Mouse (Mus musculus) macrophage (primary cell): ENCODE results near the gene Adtrp. TPM values are rescaled to one million over a fixed set of nuclear protein-coding genes. Genes with fewer than 3 reads are reported as not detected.

ENCODE experiments used
- H3K27ac ChIP-seq: fragments of 350-480 bp; formaldehyde crosslinking; 2 replicates; pipeline ENCODE4 v1.9.0; 2021
- H3K36me3 ChIP-seq: fragments of 350-480 bp; formaldehyde crosslinking; 2 replicates; pipeline ENCODE4 v1.9.0; 2021; ENCODE audit errors: inconsistent target
- H3K4me3 ChIP-seq: fragments of 350-480 bp; formaldehyde crosslinking; 2 replicates; pipeline ENCODE4 v1.9.0; 2021; ENCODE audit errors: inconsistent target
- H3K79me2 ChIP-seq: fragments of 350-480 bp; formaldehyde crosslinking; 2 replicates; pipeline ENCODE4 v1.9.0; 2021; ENCODE audit errors: inconsistent target
- WGBS: methylation state at CpG from one replicate; pipeline ENCODE4 v1.1.7; 2026; ENCODE audit warnings: inconsistent platforms; ENCODE audit not compliant: missing documents; 5-methylcytosine and 5-hydroxymethylcytosine counted together
- polyA plus RNA-seq: library from polyadenylated mRNA; stranded (reverse); fragments of 250-400 nt; gene quantifications from 3 replicates; pipeline ENCODE4 v1.2.4, GENCODE M21; 2018; ENCODE audit warnings: inconsistent platforms

Adtrp gene
- polyA plus RNA-seq, 1 experiment from 2014 or later: 0.57 TPM

- WGBS: 94% methylated on average over 9 of the region's 9 CpGs
- no peaks in the 10 kb centered on the region for H3K36me3 ChIP-seq
Observed at GRCm38 (mm10) chr13:41779603-41780180, 67.8 kb downstream of the Adtrp start.

GRCm38 (mm10) chr13:41773812-41774376 is 73.6 kb downstream of the Adtrp start:
- H3K36me3 ChIP-seq: no peaks in the 10 kb centered on the region
- H3K79me2 ChIP-seq: no peaks in the 10 kb centered on the region
- no peak overlapping the region for H3K4me3 ChIP-seq
- 94% methylated on average over 4 of the region's 4 CpGs for WGBS
- no peak overlapping the region for H3K27ac ChIP-seq

More at GRCm38 (mm10) chr13:41779603-41780180, 67.8 kb downstream of the Adtrp start:
- Histone ChIP-seq H3K27ac (no peak overlapping the region), H3K79me2 (no peaks in the 10 kb centered on the region), H3K4me3 (no peak overlapping the region)

DNA sequence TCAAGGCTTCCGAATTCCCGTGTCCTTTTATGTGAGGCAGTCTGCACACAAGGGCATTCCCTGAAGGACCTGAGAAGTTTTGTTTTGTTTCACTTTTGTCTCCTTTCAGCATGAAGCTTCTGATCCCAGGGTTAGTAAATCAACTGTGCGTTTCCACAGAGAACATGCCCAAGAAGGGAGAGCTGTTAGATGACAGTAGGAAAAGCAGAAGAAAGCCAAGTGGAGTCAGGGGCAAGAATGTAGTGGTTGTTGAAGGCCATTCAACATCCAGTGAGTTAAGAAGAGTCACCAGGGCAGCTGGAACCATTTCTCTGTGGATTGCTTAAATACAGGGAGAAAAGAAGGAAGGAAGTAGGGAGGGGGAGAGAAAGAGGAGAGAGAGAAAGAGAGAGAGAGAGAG is 76.4 kb downstream of the Adtrp start:
- no peaks in the 10 kb centered on the region for H3K36me3 ChIP-seq
- WGBS: 89% methylated on average over 3 of the region's 3 CpGs
- H3K79me2 ChIP-seq: no peaks in the 10 kb centered on the region
- H3K27ac ChIP-seq: no peak overlapping the region
- no peak overlapping the region for H3K4me3 ChIP-seq

DNA sequence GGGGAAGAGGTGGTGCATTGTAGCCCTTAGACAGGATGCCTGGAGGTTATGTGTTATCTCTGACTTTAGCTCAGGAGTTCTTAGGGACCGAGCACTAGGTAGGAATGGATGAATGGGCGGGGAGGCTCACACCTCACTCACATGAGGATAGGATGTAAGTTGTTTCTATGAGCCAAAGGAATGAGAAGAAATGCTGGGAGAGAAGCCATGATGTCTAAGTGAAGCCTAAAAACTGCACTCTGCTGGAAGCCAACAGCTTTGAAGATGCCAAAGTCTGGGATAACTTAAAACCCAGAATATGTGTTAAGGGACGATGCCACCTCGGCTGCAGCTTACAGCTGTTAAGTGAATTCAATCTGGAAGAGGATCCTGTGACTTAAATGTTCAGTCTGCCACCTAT is 79.5 kb downstream of the Adtrp start:
- Histone ChIP-seq H3K36me3 (no peaks in the 10 kb centered on the region), H3K27ac (no peak overlapping the region), H3K4me3 (no peak overlapping the region), H3K79me2 (no peaks in the 10 kb centered on the region)
- 95% methylated on average over 4 of the region's 4 CpGs for WGBS

DNA sequence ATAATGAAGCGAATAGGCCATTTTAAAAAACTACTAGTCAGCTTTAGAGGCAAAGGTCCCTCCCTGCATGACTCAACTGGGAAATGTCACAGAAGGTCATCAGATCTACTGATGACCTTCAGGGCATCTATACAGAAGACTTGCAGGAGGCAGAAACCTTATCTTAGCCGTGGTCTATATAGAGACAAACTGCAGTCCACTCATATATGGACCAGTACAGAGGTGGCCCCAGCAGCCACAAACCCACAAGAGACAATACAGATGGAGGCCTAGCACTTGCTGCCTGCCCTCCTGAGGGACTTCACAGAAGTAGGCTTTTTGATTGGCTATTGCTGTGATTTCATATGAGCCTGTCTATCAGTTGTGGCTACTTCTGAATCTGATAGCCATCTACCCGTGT is 85.5 kb downstream of the Adtrp start:
- Histone ChIP-seq H3K4me3 (no peak overlapping the region), H3K36me3 (no peaks in the 10 kb centered on the region), H3K79me2 (no peaks in the 10 kb centered on the region), H3K27ac (no peak overlapping the region)
- WGBS: 91% methylated on average over 3 of the region's 3 CpGs

- whole genome bisulfite sequencing: 94% methylated on average over 10 of the region's 10 CpGs
- H3K36me3 ChIP-seq: no peaks in the 10 kb centered on the region
- no peak overlapping the region for H3K27ac ChIP-seq
- H3K79me2 ChIP-seq: no peaks in the 10 kb centered on the region
- H3K4me3 ChIP-seq: no peak overlapping the region
Observed at GRCm38 (mm10) chr13:41760484-41760883, 87.0 kb downstream of the Adtrp start.

DNA sequence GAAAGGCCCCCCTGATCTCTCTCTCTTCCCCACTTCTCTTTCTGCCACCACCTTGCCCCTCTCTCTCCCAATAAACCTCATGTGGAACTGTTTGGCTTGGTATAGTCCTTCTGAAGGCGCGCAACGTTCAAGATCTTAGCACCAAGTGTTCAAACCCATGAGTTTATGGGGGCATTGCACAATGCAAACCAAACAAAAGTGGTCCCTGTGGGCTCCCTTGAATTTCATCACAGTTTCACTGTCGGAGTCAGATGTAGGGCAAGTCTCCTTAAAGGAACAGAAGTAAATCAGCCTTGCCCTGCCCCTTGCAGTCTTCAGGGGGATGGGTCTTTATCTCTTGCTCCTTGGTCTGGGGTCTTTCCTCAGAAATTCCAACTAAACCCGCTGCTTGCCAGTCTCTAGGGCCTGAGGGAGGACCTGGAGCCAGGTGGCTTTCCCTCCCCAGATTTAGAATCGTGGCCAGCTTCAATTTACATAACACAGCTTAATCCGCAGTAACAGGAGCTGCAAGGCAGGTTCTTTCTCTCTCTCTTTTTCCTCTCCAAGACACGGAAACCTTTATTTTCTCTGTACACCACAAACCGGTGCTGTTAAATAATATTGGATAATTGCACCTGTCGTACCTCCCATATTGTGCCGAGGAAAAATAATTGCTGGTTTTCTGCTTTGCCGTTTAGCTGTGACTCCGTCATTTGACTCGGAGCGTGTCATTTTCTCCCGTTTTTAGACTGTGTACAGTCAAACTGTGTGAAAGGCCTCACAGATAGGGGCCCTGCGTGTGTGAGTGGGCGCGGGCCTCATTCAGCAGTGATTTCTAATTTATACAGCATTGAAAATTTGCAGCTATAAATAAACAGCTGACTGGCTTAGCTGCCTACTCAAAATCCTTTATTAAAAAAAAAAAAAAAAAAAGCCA is 88.7 kb downstream of the Adtrp start:
- Histone ChIP-seq H3K79me2 (no peaks in the 10 kb centered on the region), H3K36me3 (no peaks in the 10 kb centered on the region), H3K4me3 (no peak overlapping the region), H3K27ac (no peak overlapping the region)
- WGBS: 83% methylated on average over 19 of the region's 19 CpGs

GRCm38 (mm10) chr13:41753114-41753513 is 94.4 kb downstream of the Adtrp start:
- no peaks in the 10 kb centered on the region for H3K36me3 ChIP-seq
- H3K4me3 ChIP-seq: no peak overlapping the region
- no peak overlapping the region for H3K27ac ChIP-seq
- 90% methylated on average over 5 of the region's 5 CpGs for WGBS
- H3K79me2 ChIP-seq: no peaks in the 10 kb centered on the region

- Histone ChIP-seq H3K27ac (no peak overlapping the region), H3K79me2 (no peaks in the 10 kb centered on the region), H3K36me3 (no peaks in the 10 kb centered on the region), H3K4me3 (no peak overlapping the region)
- WGBS: 88% methylated on average over 5 of the region's 5 CpGs
Observed at GRCm38 (mm10) chr13:41750481-41750880, 97.0 kb downstream of the Adtrp start.

- H3K27ac ChIP-seq: no peak overlapping the region
- H3K79me2 ChIP-seq: no peaks in the 10 kb centered on the region
- WGBS: 88% methylated on average over 9 of the region's 9 CpGs
- no peak overlapping the region for H3K4me3 ChIP-seq
- no peaks in the 10 kb centered on the region for H3K36me3 ChIP-seq
Observed at GRCm38 (mm10) chr13:41748866-41749265, 98.6 kb downstream of the Adtrp start.

DNA sequence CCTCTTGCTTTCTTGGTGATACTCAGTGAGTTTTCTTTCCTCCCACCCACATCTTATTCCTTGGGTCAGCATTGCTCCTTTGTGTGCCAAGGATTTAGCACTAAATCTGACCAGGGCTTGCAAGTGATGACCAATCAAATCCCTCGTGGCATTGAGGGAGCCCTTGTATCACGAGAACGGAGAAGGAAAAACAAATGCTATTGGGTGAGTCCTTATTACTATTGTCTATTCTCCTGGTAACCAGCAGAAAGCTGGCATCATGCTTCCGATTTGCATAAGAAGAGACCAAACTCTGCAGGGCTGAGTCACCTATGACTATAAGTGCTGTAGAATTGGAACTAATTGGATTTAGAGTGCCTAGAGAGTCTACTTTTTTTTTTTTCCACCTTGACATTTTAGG is 99.8 kb downstream of the Adtrp start:
- Histone ChIP-seq H3K4me3 (no peak overlapping the region), H3K36me3 (no peaks in the 10 kb centered on the region), H3K79me2 (no peaks in the 10 kb centered on the region), H3K27ac (no peak overlapping the region)
- 84% methylated on average over 4 of the region's 4 CpGs for WGBS

GRCm38 (mm10) chr13:41746971-41747615 is 100.4 kb downstream of the Adtrp start:
- no peaks in the 10 kb centered on the region for H3K79me2 ChIP-seq
- H3K27ac ChIP-seq: no peak overlapping the region
- no peaks in the 10 kb centered on the region for H3K36me3 ChIP-seq
- WGBS: 46% methylated on average over 8 of the region's 8 CpGs
- no peak overlapping the region for H3K4me3 ChIP-seq

DNA sequence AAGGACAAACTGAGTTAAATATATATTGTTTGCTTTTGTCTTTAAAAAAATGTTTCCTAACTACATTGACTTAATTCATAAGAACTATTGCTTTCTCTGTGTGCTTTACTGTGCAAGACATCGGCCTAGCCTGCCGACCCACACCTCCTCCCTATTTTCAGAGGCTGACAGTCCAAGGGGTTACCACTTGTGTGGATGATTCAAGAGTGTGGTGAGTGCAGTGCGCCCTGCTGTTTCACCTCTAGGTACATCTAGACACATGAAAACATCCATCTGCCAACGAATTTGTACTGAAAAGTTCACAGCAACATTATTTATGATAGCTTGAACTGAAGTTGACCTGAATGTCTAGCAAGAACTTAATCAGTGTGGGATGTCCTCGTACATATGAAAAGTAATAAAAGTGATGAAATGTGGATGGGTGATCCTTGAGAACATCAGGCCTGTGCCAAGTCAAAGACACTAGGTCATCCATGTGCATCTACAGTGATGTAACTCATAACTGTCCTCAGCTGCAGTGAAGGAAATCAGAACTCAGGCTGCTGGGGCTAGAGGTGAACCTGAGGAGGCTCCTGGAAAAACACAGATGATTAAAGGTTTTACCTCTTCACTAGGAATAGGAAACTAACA is 106.9 kb downstream of the Adtrp start:
- Histone ChIP-seq H3K27ac (no peak overlapping the region), H3K36me3 (no peaks in the 10 kb centered on the region), H3K79me2 (no peaks in the 10 kb centered on the region), H3K4me3 (no peak overlapping the region)
- WGBS: 87% methylated on average over 5 of the region's 5 CpGs

GRCm38 (mm10) chr13:41737628-41738309 is 109.7 kb downstream of the Adtrp start:
- Histone ChIP-seq H3K36me3 (no peaks in the 10 kb centered on the region), H3K4me3 (no peak overlapping the region), H3K79me2 (no peaks in the 10 kb centered on the region), H3K27ac (no peak overlapping the region)
- 78% methylated on average over 10 of the region's 10 CpGs for whole genome bisulfite sequencing
